Mouse (Mus musculus) liver, embryonic 11.5 days (tissue): ENCODE results near the gene Vezf1. TPM values are rescaled to one million over a fixed set of nuclear protein-coding genes. Genes with fewer than 3 reads are reported as not detected.

Experiments
- ATAC-seq: fragments of 200-750 bp; cut with Nextera tagmentation; replicated peaks from 2 replicates; pipeline ENCODE4 v1.8.0; 2017; ENCODE audit warnings: moderate number of reproducible peaks, mild to moderate bottlenecking, moderate TSS enrichment, moderate library complexity; ENCODE audit not compliant: low FRiP score
- DNase-seq: peaks from one replicate; pipeline ENCODE4 v3.0.0-alpha.2; 2017; ENCODE audit warnings: low spot score
- H3K27ac ChIP-seq: fragments of 300-500 bp; sonication (generic); 2 replicates; pipeline ENCODE4 v1.5.1; 2014; ENCODE audit warnings: mild to moderate bottlenecking, low read depth, low read length, control low read depth
- H3K27me3 ChIP-seq: fragments of 300-500 bp; sonication (generic); replicated peaks from 2 replicates; pipeline ENCODE4 v1.6.1; 2014; ENCODE audit warnings: low read length, mixed read lengths; ENCODE audit not compliant: control insufficient read depth, insufficient read depth
- H3K36me3 ChIP-seq: fragments of 300-500 bp; sonication (generic); 2 replicates; pipeline ENCODE4 v1.6.1; 2014; ENCODE audit warnings: mild to moderate bottlenecking, low read length, moderate library complexity, mixed read lengths; ENCODE audit not compliant: control insufficient read depth, insufficient read depth
- H3K4me1 ChIP-seq: fragments of 300-500 bp; sonication (generic); replicated peaks from 2 replicates; pipeline ENCODE4 v1.6.1; 2014; ENCODE audit warnings: low read length, mixed read lengths; ENCODE audit not compliant: control insufficient read depth, insufficient read depth
- H3K4me2 ChIP-seq: fragments of 300-500 bp; sonication (generic); 2 replicates; pipeline ENCODE4 v1.6.1; 2014; ENCODE audit warnings: mild to moderate bottlenecking, control low read depth, moderate library complexity
- H3K4me3 ChIP-seq: fragments of 300-500 bp; sonication (generic); 2 replicates; pipeline ENCODE4 v1.5.1; 2014; ENCODE audit warnings: low read depth, low read length, control low read depth
- H3K9ac ChIP-seq: fragments of 300-500 bp; sonication (generic); 2 replicates; pipeline ENCODE4 v1.6.1; 2014; ENCODE audit warnings: low read depth, low read length, control low read depth
- H3K9me3 ChIP-seq: fragments of 300-500 bp; sonication (generic); 2 replicates; pipeline ENCODE4 v1.6.1; 2016; ENCODE audit warnings: low read length, inconsistent platforms, mixed read lengths; ENCODE audit not compliant: control insufficient read depth
- WGBS: fragments of 180-500 bp; shearing (Covaris S2); extraction: QIAGEN DNeasy Blood & Tissue Kit; methylation state at CpG from one replicate; pipeline ENCODE4 v1.1.7; 2014; 5-methylcytosine and 5-hydroxymethylcytosine counted together
- polyA plus RNA-seq: library from polyadenylated mRNA; unstranded; fragments of >200 nt; fragmentation: Nextera tagmentation; extraction: Ambion mirVana; gene quantifications from 2 replicates; pipeline ENCODE4 v1.2.1, GENCODE M21; 2014

Vezf1 gene
- polyA plus RNA-seq, 1 experiment from 2014 or later: 21.7 TPM

DNA sequence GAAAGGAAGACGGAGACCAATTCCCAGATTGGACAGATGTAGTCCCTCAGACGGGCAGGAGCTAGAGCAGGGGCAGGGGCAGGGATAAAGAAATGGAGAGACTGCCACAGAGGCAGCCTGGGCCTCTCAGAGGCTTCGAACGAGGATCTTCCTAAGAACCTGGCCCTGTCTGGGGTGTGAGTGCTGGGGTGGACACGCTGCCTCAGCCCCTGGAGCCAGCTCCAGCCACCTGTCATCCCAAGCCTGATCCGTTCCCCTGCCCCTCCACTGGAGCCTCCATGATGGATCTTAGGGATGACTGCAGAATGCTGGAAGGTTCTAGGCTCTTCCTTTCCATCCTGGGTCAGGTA, 50.0 kb downstream of the Vezf1 start:
- Histone ChIP-seq H3K9me3 (no peaks in the 10 kb centered on the region), H3K36me3 (no peaks in the 10 kb centered on the region), H3K4me1 (peaks cover 48% of the 10 kb centered on the region), H3K27ac (peak overlapping the region; percentile 29; the same call in 1 of the 2 replicates), H3K4me3 (no peak overlapping the region), H3K27me3 (no peaks in the 10 kb centered on the region), H3K4me2 (no peak overlapping the region), H3K9ac (no peak overlapping the region)
- 53% methylated on average over 6 of the region's 6 CpGs for WGBS
- DNase-seq (no peak), ATAC-seq (no peak)

DNA sequence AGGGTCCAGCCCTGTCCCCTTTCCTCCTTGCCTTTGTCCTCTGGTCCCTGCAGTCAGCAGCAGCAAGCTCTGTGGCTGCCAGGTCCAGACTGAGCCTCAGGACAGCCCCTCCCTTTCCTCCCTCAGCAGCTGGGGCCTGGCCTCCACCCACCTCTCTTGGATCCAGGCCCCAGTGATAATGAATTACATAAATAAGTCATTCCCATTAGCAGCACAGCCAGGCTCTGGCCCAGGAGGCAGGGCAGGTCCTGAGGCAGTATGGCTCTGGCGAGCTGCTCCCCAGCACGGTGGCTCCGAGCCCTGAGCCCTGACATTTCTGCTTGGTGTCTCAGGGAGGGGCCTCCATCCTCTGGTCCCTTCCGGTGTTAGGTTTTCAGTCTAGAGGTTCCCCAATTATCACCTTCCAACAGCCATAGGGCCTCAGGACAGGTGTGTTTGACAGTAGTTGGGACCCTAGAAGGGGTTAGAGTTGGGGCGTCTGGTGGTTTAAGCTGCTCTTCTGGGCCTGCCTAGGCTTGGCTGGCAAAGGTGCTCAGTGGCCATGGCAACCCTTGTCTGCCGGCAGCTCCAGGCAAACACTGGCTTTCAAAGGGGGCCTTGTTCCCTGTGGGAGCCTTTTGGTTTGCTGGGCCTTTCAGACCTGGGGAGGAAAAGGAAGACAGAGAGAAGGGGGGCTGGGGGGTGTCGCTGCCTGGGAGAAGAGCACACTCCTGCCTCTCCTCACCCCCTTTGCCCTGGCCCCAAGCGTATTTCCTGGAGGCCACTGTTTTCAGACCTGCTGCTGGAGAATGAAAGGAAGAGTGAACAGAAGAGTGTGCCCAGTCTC, 51.0 kb downstream of the Vezf1 start:
- Histone ChIP-seq H3K27ac (no peak overlapping the region; the same call in 1 of the 2 replicates), H3K9me3 (no peaks in the 10 kb centered on the region), H3K4me1 (peaks cover 44% of the 10 kb centered on the region), H3K4me2 (no peak overlapping the region), H3K4me3 (no peak overlapping the region), H3K36me3 (no peaks in the 10 kb centered on the region), H3K27me3 (no peaks in the 10 kb centered on the region), H3K9ac (no peak overlapping the region)
- no peak for ATAC-seq
- no peak for DNase-seq
- WGBS: 35% methylated on average over 8 of the region's 8 CpGs

DNA sequence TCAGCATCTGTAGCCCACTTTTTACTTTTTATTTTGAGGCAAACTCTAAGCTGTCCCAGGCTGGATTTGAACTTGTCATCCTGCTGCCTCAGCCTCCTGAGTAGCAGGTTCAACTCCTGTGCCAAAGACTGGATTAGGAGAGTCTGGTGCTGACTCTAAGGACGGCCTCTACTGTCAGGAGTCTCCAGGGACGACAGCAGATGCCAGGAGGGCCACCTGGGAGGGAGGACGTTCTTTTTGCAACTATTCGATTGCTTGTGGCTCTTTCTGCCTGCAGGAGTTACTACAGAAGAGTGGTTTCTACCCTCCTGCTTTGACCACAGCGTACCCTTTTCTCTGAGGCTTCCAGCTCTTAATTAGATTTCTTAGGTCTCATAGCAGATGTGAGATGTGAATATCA, 54.5 kb downstream of the Vezf1 start:
- no peak overlapping the region for H3K9ac ChIP-seq
- no peaks in the 10 kb centered on the region for H3K27me3 ChIP-seq
- peaks cover 23% of the 10 kb centered on the region for H3K4me1 ChIP-seq
- H3K9me3 ChIP-seq: no peaks in the 10 kb centered on the region
- H3K4me2 ChIP-seq: no peak overlapping the region
- DNase-seq (no peak), ATAC-seq (no peak)
- WGBS: 65% methylated on average over 5 of the region's 5 CpGs
- H3K4me3 ChIP-seq: no peak overlapping the region
- no peak overlapping the region for H3K27ac ChIP-seq
- H3K36me3 ChIP-seq: no peaks in the 10 kb centered on the region

DNA sequence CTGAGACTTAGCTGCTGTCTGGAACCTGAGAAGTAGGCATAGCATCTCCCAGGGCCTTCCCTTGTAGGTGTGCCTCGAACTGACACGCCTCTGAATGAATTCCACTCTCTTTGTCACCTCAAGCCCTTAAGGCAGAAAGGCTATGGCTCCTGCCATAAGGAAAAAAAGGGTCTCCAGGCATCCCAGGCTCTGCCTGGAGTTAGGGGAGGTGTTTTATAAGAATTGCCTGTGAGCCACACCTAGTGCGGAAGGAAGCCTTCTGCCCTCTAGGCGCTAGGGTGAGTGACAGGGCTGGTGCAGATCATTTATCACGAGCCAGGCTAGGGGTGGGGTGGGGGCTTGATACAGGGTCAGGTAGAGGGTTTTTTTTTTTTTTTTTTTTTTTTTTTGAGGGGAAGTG, 54.9 kb downstream of the Vezf1 start:
- H3K9ac ChIP-seq: no peak overlapping the region
- WGBS: 49% methylated on average over 5 of the region's 5 CpGs
- H3K4me1 ChIP-seq: peaks cover 18% of the 10 kb centered on the region
- DNase-seq (no peak), ATAC-seq (no peak)
- no peaks in the 10 kb centered on the region for H3K27me3 ChIP-seq
- no peak overlapping the region for H3K4me2 ChIP-seq
- H3K4me3 ChIP-seq: no peak overlapping the region
- no peak overlapping the region for H3K27ac ChIP-seq
- H3K9me3 ChIP-seq: no peaks in the 10 kb centered on the region
- no peaks in the 10 kb centered on the region for H3K36me3 ChIP-seq

DNA sequence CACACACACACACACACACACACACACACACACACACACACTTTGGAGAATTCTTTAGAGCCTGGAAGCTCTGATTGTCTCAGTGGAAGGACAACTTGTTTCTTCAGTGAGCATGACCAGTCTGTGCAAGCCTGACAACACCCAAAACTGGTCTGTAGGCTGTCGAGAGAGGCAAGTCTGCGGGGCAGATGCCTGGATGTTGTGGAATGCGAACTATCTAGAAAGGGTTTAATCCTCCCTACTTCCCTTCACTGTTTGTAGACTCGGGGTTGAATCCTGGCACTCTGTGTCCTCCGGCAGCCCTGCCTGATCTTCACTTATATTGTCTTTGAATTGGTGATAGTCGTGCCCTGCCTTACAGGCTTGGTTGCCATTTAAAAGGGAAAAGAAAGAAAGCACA, 55.7 kb downstream of the Vezf1 start:
- Histone ChIP-seq H3K4me1 (peaks cover 14% of the 10 kb centered on the region), H3K27me3 (no peaks in the 10 kb centered on the region), H3K4me3 (no peak overlapping the region), H3K9me3 (no peaks in the 10 kb centered on the region), H3K36me3 (no peaks in the 10 kb centered on the region), H3K9ac (no peak overlapping the region), H3K4me2 (no peak overlapping the region), H3K27ac (no peak overlapping the region)
- 40% methylated on average over 6 of the region's 6 CpGs for WGBS
- no peak for ATAC-seq
- DNase-seq: no peak

DNA sequence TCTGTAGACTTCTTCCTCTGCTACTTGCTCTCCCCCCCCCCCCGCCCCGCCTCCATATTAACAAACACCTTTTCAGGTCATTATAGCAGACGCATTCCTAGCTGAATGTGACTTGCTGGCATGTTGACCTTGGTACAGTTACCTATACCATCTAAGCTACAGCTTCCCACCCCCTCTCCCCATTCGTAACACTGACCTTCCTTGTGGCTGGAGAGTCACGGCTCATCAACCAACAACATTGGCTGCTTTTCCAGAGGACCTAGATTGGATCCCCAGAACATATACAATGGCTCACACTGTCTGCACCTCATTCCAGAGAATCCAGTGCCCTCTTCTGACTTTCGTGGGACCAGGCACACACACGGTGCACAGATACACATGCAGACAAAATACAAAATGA, 57.4 kb downstream of the Vezf1 start:
- H3K4me3 ChIP-seq: no peak overlapping the region
- WGBS: 81% methylated on average over 6 of the region's 7 CpGs
- no peaks in the 10 kb centered on the region for H3K9me3 ChIP-seq
- no peak overlapping the region for H3K4me2 ChIP-seq
- ATAC-seq: no peak
- no peak for DNase-seq
- H3K9ac ChIP-seq: no peak overlapping the region
- no peak overlapping the region for H3K27ac ChIP-seq
- H3K4me1 ChIP-seq: 0 out of 2 replicates have a peak, but pooled peaks cover 5% of the 10 kb centered on the region
- no peaks in the 10 kb centered on the region for H3K27me3 ChIP-seq
- H3K36me3 ChIP-seq: no peaks in the 10 kb centered on the region

DNA sequence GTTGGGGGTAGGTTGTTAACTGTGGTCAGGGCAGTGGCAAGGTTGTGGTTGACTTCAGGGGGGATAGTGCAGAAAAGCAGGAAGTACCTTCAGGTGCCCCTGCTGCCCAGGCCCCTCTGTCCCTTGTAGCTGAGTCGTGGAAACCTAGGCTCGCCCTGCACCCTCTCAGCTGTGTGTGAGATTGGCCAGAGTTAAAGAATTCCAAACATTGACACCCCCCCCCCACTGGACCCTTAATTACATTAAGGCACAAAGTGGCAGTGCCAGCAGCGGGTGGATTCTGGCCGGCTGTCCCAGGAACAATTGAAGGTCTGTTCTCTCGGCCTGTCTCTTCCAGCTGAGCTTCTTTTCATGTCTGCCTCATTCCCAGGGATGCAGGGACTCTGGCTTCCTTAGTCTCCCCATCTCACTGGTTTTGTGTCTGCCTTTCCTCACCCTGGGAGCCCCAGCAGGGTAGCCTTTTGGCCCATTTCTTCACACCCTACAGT, 58.3 kb downstream of the Vezf1 start:
- Histone ChIP-seq H3K27ac (no peak overlapping the region), H3K36me3 (no peaks in the 10 kb centered on the region), H3K4me3 (no peak overlapping the region), H3K4me2 (no peak overlapping the region), H3K9ac (no peak overlapping the region), H3K27me3 (no peaks in the 10 kb centered on the region), H3K9me3 (no peaks in the 10 kb centered on the region), H3K4me1 (peaks cover 7% of the 10 kb centered on the region)
- DNase-seq (no peak), ATAC-seq (no peak)
- WGBS: 52% methylated on average over 5 of the region's 5 CpGs

DNA sequence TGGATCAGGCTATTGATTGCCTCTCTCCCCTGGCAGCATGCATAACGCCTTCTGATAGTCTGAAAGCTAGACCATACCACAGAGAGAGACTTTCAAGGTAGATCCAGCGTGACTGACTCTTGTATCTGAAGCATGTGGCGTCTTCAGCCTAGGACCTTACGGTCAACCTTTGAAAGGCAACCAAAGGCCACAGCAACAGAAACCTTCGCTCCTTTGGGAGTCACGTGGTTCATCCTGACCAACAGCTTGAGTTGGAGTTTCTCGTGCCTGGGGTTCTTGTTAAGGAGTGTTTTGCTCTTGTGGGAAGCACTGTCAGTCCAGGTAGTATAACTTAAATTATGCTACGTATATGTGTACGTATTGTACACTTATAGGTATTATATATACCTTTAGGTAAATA, 60.4 kb downstream of the Vezf1 start:
- no peak for ATAC-seq
- no peak overlapping the region for H3K4me2 ChIP-seq
- no peaks in the 10 kb centered on the region for H3K9me3 ChIP-seq
- H3K4me1 ChIP-seq: peaks cover 18% of the 10 kb centered on the region
- WGBS: 85% methylated on average over 9 of the region's 9 CpGs
- DNase-seq: no peak
- H3K27ac ChIP-seq: no peak overlapping the region
- no peak overlapping the region for H3K9ac ChIP-seq
- H3K36me3 ChIP-seq: no peaks in the 10 kb centered on the region
- no peak overlapping the region for H3K4me3 ChIP-seq
- H3K27me3 ChIP-seq: no peaks in the 10 kb centered on the region

DNA sequence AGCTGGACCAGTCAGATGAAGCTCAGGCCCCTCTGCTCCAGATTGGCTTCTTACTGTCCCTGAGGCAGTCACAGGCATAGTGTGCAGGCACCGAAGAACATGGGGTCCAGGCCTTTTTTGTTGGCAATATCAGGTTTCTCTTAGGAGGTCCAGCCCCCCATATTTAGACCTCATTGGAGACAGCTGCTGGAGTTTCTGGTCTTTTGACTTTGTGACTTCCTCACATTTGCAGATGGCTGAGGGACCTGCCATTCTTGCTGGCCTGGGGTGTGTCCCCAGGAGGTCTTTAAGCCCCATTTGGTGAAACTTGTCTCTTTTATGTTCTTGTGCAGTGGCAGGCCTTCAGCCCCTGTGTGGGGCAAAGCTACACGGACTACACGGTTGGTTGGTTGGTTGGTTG, 61.2 kb downstream of the Vezf1 start:
- DNase-seq: no peak
- no peaks in the 10 kb centered on the region for H3K27me3 ChIP-seq
- no peak overlapping the region for H3K9ac ChIP-seq
- no peaks in the 10 kb centered on the region for H3K36me3 ChIP-seq
- H3K27ac ChIP-seq: no peak overlapping the region
- H3K4me3 ChIP-seq: no peak overlapping the region
- H3K4me1 ChIP-seq: peaks cover 15% of the 10 kb centered on the region
- no peaks in the 10 kb centered on the region for H3K9me3 ChIP-seq
- no peak overlapping the region for H3K4me2 ChIP-seq
- WGBS: 73% methylated on average over 3 of the region's 3 CpGs
- ATAC-seq: no peak
